Mouse (Mus musculus) embryo, embryonic 10.5 days (tissue): ENCODE measurements at regions not wholly inside any gene's neighbourhood (a gene's known extent, or its start where the extent isn't known, plus 50 kb on each side); places are given as distances from the start of the nearest gene placed in this dataset.

ENCODE experiments used
- DNase-seq: peaks from one replicate; pipeline ENCODE4 v3.0.0-alpha.2; 2015; ENCODE audit warnings: low spot score

- no peak for DNase-seq
Observed at GRCm38 (mm10) chr1:40907813-40908212, 102.4 kb downstream of the Tmem182 start.

GRCm38 (mm10) chr1:40913591-40913990 is 108.2 kb downstream of the Tmem182 start:
- DNase-seq: no peak

DNA sequence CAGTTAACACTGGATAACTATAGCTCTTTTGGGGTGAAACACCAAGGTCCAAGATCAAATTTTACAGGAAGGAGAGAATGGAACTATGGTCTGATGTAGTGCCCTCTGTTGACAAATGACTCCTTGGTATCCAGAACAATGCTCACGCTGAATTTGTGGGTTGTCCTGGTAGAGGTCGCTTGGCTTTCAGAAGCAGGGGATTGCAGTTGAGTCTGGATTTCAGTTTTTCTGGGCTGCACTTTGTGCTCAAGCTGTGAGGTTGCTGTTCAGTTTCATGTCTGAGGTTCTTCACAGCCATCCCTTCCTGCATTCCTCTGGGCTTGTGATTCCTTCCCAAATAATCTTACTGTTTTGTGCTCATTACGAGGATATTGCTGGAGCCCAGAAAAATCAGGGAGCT is 118.9 kb downstream of the Tmem182 start:
- no peak for DNase-seq

DNA sequence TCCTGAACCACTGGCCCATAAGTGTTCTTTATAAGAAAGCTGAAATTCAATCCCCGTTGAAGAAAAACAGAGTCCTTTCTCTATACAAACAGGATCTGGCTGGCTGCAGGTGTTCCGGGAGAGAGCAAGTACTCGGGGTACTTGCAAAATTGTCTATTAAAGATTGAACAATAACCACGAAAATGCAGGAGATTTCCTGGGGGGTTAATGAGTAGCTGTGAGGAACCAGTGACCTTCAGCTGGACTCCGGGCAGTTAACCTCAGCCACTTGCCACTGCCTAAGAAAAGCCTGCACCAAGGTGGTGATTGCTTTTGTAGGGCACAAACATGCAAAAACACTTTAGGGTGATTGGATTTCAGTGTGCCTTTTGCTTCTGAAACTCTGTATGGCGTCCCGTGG is 119.4 kb downstream of the Tmem182 start:
- no peak for DNase-seq

DNA sequence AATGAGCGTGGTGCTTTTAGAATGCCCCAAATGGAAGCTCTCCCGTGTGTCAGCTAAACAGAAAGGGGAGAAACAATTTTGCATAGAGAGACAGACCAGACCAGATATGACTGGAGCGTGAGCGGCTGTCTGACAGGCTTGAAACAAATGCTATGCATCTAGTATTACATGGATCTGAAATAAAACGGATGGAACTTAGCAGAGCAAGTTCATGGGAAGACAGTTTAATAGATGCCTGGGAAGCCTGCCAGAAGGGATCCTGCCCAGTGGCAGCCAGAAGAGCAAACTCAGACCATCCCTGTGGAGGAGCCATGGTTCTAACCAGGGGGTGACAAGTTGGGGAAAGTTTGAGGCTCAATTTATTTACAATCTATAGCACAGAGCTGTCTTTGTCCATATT is 126.0 kb downstream of the Tmem182 start:
- no peak for DNase-seq

- no peak for DNase-seq
Observed at GRCm38 (mm10) chr1:40936729-40937128, 131.3 kb downstream of the Tmem182 start.

GRCm38 (mm10) chr1:40942751-40943150 is 137.3 kb downstream of the Tmem182 start:
- DNase-seq: no peak

- no peak for DNase-seq
Observed at GRCm38 (mm10) chr1:40943165-40943564, 137.8 kb downstream of the Tmem182 start.

DNA sequence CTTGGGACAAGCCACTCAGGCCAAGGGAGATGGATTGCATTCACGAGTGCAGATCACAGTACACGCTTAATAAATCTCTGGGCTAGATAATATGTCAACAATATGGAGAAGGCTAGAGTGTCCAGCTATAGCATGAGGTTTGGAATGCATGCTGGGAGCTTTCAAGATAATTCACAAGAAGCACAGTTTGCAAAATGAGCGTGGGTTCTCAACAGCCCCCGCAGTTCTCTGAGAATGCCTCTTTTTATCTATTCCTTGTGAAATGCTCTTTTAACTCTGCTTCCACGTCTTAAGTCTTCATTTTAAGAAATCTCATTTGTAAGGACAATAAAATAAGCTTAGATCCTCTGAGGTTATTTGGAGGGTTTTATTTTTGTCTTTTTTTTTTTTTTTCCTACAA is 145.2 kb downstream of the Tmem182 start:
- no peak for DNase-seq

DNA sequence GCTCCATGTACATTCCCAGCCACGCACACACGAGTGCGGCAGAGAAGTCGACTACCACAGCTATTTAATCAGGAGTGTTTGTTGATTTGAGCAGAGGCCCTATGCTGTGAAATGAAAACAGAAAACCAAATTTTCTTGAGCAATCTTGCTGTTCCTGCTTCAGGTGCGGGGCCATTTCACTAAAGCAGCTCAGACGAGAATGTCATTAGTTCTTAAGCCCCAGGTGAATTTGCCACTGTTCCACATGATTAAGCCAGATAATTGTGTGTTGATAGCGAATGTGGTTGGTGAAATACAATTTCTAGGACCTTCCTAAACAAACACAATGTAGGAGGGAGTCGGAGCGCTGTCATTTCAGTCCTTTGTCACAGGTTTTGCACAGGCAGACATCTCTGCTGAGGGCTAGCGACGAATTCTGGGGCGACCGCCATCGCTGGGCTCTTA is 149.3 kb downstream of the Tmem182 start:
- DNase-seq: no peak

GRCm38 (mm10) chr1:40967768-40968504 is 162.5 kb downstream of the Tmem182 start:
- DNase-seq: peak; percentile 3

GRCm38 (mm10) chr1:40983762-40984161 is 178.4 kb downstream of the Tmem182 start:
- DNase-seq: no peak

- DNase-seq: no peak
Observed at GRCm38 (mm10) chr1:40993327-40993726, 187.9 kb downstream of the Tmem182 start.

DNA sequence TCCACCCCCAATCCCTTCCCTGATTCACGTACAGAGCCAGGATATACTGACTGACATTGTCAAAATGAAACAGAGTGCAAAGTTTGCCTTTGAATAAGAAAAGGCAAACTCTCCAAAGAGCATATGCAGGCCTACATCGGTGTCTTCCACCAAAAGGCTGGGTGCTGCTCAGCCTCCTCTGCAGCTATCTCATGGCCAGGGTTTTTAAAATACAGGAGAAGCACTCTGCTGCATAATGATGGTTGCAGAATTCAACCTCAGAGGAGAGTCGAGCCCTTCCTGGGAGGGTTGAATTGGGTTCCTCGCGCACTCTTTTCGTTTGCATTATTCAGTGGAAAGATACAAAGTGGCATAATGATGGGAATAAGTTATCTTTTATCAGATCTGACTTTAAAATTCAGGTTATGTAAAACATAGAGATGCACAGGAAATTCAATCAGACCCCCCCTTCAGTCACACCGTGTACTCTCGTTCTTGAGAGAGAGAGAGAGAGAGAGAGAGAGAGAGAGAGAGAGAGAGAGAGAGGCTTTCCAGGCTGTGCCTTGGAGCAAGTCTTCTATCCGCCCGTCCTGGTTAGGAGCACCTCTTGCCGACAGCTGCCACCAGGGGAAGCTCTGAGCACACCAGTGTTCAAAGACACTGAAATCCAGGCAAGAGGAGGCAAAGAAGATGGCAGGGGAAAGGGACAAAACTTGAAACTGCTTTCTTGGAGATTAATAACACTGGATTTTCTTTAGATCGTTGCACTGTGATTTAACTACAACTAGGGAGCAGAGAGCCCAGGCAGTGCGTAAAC is 196.0 kb downstream of the Tmem182 start:
- peak; percentile 75 for DNase-seq

DNA sequence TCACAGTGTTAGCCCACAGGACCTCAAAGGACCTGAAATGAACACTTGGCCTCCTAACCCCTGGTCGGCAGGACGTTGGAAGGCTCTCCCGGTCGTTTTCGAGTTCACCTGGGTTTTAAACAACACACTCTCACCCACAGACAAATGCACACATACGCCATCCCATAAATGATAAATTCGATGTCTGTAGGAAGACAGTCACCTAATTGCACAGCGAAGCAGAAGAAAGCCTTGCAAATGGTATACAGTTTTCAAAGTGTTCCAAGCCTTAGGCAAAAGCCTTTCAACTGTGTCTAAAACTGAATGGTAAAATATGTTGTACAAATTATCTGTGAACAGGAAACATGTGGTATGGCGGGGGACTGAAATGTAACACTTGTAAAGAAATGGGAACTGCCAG is 196.6 kb downstream of the Tmem182 start:
- DNase-seq: peak; percentile 13

GRCm38 (mm10) chr1:41026943-41027342 is 221.5 kb downstream of the Tmem182 start:
- DNase-seq: no peak

DNA sequence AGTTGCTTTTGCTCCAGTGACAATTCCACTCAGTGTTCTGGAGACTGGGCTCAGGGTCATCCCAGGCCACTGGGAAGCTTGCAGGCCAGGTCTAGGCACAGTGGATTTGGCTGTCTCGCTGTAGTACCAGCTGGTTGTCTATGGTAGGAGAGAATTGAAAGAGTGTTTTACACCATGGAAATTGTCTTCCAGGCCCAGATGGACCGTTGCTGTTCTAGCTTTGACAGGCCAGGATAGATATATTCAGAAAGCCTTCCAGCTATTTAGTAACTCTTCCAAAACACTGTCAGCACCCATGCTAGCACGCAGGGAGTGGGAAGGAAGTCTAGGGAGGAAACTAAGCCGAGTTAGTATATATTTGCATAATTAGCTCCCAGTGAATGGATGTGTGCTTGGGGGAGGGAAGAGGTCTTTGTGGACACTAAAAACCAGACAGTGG is 222.2 kb downstream of the Tmem182 start:
- DNase-seq: no peak

- no peak for DNase-seq
Observed at GRCm38 (mm10) chr1:41028021-41028420, 222.6 kb downstream of the Tmem182 start.

GRCm38 (mm10) chr1:41035085-41035880 is 229.9 kb downstream of the Tmem182 start:
- peak; percentile 34 for DNase-seq

- DNase-seq: no peak
Observed at GRCm38 (mm10) chr1:41036940-41037339, 231.5 kb downstream of the Tmem182 start.

DNA sequence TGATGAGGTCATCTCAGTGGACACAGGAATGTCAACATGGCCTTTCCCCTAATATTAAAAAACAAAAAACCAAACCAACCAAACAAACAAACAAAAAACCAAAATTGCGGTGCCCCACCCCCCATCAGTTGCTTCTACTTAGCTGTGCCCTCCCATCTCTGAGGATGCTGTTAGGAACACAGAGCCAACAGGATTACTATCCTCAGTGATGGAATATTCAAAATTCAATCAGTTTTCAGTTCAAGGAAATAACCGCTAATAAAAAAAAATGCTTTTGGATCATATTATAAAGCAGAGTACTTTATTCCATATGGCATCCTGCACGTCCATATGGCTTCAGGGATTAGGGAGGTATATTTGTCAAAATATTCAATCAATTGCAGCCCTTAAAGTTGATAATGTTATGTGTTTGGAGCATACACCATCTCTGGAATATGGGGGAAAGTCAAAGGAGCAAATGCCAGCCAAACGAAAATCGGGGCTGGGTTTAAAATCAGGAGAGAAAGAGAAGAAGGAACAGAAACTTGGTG is 249.1 kb downstream of the Tmem182 start:
- no peak for DNase-seq

DNA sequence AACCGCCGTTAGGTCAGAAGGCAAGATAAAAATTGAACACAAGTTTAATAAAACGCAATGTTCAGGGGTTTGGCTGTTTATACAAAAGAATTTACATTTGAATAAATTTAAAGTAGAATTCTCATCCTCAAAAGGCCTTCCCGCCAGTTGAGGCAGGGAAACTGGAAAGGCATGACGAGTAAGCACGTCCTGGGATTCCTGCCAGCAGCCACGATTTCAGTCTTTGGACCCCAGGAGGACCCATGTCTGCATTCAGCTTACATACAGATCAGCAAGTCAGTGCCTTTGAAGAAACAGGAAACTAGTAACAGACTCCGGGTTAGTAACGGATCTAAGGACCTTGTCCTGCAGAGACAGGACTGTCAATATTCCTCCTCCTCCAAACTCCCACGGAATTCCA is 250.4 kb downstream of the Tmem182 start:
- no peak for DNase-seq
